Mouse (Mus musculus) liver, postnatal 0 days (tissue): ENCODE measurements at regions not wholly inside any gene's neighbourhood (a gene's known extent, or its start where the extent isn't known, plus 50 kb on each side); places are given as distances from the start of the nearest gene placed in this dataset.

Experiments used
- CTCF ChIP-seq: sonication (generic); IDR thresholded peaks from 2 replicates; pipeline ENCODE4 v1.5.1; 2016; ENCODE audit warnings: antibody characterized with exemption, low read depth
- EP300 ChIP-seq: IDR thresholded peaks from 2 replicates; pipeline ENCODE4 v1.6.1; 2016; ENCODE audit warnings: antibody characterized with exemption, low read depth, mild to moderate bottlenecking

DNA sequence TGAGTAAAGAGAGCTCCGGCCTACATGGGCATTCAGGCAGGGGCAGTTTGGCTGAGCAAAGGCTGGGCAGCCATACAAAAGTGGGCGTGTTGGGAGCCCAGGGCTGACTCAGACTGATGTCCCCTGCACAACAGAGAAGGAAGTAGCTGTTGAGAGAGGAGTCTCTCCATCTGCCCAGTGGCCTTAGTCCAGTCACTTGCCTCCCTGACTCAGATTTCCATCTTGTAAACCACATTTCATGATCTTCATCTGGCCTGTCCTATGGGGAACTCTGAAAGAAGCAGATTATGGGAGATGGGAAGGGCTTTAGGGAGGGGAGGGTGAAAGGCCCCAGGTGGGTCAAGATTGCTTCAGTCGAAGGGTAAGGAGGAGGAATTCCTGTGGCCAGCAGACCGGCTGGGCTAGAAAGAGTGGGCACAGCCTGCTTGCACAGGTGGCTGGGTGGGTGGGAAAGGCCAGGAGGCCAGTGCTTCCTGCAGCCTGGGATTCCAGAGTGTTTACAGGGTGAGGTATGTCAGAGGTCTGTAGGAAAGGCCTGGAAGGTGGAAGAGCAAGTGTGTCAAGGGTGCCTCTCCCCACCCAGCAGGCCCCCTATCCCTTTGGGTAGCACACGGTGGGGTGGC, 63.7 kb upstream of the Cpeb4 start:
- TF ChIP-seq CTCF (no peak), EP300 (no peak)
